Mouse (Mus musculus) mouse trophoblast stem cell (cell line): ENCODE data around the gene P2rx4.

Source experiments
- in situ Hi-C, 2 experiments: fragments of 300-500 bp; cut with MseI, MboI; formaldehyde crosslinking; loops; 2 replicates in 1 of 2; 3 replicates in 1 of 2; pipeline ENCODE4 v1.15.1; 2025

P2rx4 gene

DNA sequence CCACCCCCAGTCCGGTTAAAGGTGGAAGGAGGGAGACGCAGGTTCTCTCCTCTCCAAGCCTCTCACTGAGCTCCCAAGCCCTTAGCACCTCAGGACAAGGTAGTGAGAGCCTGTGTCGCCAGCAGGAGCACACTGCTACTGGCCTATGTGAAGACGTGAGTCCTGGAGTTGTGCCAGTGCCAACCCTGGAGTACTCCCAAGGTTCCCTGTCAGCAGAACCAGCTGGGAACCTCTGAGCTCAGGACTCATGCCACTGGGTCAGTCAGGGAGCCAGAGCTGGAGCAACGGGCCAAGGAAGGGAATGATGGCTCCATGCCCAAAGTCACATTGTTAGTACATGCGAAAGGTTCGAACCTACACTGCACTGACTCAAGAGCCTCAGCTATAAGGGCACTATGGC lies 49.3 kb downstream of the P2rx4 start:
- in situ Hi-C loops, result no loop called here

- in situ Hi-C loops, result no loop called here
Observed at GRCm38 (mm10) chr5:122763271-122764031, 56.1 kb downstream of the P2rx4 start.

- in situ Hi-C loops, result no loop called here
Observed at GRCm38 (mm10) chr5:122764032-122764464, 56.7 kb downstream of the P2rx4 start.

- in situ Hi-C loops, result no loop called here
Observed at GRCm38 (mm10) chr5:122767283-122767682, 59.9 kb downstream of the P2rx4 start.

DNA sequence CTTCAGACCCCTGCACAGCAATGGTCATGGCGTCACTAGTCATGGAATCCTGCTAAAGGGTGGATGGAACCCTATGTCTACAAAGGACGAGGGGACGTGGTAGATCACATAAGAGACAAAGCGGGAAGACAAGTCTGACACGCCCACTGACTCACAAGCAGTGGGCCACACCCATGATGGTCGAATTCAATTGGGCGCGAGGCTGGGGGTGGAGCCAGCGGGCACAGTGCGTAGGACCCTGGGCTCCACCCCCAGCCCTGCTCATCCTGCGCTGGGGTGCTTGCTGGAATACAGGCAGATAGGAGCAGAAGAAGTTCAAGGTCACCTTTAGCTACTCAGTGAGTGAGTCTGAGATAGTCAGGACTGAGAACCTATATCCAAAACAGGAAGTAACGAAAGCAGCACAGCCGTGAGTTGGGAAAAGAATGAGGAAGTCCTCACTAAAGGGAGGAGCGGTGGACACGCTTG lies 61.8 kb downstream of the P2rx4 start:
- in situ Hi-C loops, result no loop called here

DNA sequence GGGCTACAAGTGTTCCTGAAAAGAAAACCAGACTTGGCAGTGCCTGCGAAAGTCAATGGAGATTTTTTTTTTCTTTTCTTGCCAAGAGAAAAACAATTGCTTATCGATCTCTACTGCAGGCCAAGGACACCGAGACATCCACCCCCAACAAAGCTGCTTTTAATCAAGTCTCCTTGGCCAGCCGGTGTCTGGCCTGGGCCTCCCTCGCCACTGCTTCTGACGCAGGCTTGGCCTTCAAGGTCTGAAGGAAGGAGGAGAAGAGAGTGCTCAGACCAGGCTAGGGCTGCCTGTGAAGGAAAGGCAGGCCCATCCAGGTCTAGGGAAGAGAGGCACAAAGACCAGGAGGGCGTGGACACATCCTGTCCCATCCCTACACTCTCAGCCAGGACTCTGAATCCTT lies 63.0 kb downstream of the P2rx4 start:
- in situ Hi-C loops, result no loop called here

DNA sequence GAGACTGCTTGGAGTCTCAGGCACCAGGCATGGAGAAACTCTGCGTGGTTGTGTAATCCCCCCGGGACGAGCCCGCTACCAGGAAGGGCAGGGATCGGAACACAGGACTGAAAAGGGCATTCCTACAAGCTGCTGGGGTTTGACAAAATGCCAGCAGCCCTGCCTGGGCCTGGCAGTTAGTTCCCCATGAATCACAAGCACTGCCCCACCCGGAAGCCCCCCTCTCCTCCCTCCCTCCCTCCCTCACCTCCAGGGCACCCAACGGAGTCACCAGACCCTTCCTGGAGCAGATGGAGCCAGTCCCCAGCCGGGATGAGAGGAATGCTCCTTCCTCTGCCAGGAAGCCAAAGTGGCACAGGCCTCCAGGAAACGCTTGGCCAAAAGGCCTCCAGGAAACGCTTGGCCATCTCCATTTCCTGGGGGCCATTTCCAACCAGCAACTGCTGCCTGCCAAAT lies 63.5 kb downstream of the P2rx4 start:
- in situ Hi-C loops, result no loop called here

DNA sequence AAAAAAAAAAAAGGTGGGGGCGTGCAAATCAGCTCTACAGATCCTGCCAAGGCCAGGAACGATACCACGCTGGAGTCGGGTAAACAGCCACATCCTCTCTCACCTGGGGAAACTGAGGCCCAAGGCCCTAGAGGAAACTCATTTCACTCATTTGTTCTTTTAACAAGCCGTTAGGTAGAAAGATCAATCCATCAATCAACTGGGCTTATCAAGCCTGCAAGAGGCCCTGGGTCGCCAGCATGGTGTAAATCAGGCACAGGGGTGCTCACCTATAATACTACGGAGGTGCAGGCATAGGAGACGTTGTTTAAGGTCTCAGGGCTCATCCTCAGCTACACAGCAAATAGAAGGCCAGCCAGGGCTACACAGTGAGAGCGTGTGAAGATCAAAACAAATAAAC lies 64.1 kb downstream of the P2rx4 start:
- in situ Hi-C loops, result no loop called here

GRCm38 (mm10) chr5:122773756-122774155 lies 66.4 kb downstream of the P2rx4 start:
- in situ Hi-C loops, result no loop called here

DNA sequence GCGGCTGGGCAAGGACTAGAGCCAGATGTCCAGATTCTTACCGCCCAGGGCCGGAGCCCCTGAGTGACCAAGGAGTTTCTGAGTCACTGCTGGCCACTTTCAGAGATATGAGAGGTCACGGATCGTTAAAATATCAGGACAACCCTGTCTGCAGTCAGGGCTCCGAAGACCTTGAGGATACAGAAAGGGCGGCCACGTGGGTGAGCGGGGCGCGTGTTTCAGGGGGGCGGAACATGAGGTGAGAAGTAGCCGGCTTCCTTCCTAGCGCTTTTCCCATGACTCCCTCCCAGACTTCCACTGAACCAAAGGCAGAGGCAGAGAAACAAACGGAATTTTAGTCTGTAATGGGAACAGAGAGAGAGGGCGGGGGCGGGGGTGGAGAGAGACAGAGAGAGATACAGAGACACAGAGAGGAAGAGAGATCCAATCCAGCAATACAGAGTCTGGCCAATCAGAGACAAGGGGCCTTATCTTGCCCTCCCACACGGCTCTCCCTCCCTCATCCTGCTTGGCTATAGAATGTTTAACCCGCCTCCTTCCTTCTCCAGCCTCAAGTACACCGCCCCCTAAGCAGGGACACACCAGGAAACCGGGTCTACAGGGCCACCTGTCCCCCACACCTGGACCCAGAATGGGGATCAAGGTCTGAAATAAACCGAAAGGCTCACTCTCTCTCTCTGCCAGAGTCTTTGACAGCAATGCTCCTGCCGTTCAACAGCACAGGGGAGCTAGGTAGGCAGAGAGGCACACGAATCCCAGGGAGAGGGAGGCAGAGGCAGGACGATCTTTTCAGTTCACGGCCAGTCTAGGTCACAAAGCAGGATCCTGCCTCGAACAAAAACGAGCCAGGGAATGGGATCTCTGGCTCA lies 67.6 kb downstream of the P2rx4 start:
- in situ Hi-C loops, result no loop called here

DNA sequence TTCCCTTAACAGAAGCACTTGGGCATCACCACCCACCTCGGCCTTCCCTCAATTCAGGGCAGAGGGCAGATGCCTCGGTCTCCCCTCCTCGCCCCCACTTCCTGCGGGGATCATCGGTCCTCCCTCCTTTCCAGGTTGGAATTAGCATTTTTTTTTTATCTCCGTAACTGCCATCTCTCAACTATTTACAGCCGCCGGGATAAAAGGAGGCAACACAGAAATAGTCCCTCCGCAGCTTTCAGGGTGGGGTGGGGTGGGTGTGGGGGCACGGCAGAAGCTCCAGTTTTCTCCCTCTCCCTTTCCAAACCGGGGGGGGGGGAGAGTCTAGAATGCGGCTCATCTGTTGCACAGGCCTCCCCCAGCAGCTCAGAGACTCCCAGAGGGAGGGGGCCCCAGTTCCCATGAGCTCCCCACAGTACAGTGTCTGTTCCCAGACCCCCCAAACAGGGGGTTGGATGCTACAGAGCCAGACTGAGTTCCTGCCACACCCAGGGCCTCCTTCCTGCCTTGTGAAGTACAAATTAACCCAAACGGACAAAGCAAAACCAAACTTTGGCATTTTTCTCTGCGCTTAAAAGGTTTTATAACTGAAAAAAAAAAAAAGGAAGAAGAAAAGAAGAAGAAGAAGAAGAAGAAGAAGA lies 68.4 kb downstream of the P2rx4 start:
- in situ Hi-C loops, result no loop called here

- in situ Hi-C loops, result no loop called here
Observed at GRCm38 (mm10) chr5:122777322-122777721, 70.0 kb downstream of the P2rx4 start.

- in situ Hi-C loops, result no loop called here
Observed at GRCm38 (mm10) chr5:122778231-122779226, 71.2 kb downstream of the P2rx4 start.
